Mouse (Mus musculus) liver, embryonic 14.5 days (tissue): ENCODE measurements at regions not wholly inside any gene's neighbourhood (a gene's known extent, or its start where the extent isn't known, plus 50 kb on each side); places are given as distances from the start of the nearest gene placed in this dataset.

Source experiments
- ATAC-seq: fragments of 200-750 bp; cut with Nextera tagmentation; 2 replicates; pipeline ENCODE4 v1.8.0; 2017; ENCODE audit warnings: moderate number of reproducible peaks, mild to moderate bottlenecking, moderate library complexity; ENCODE audit not compliant: insufficient read depth
- DNase-seq, 3 experiments: peaks; one replicate each; pipeline ENCODE4 v3.0.0-alpha.2; 2012 to 2013; ENCODE audit warnings: low read depth in 3 of 3, low spot score in 3 of 3
- H3K27ac ChIP-seq: fragments of 300-500 bp; sonication (generic); 2 replicates; pipeline ENCODE4 v1.5.1; 2014; ENCODE audit warnings: moderate library complexity, mild to moderate bottlenecking, control low read depth, inconsistent platforms
- H3K27me3 ChIP-seq: fragments of 300-500 bp; sonication (generic); 2 replicates; pipeline ENCODE4 v1.6.1; 2014; ENCODE audit warnings: mild to moderate bottlenecking, low read length, moderate library complexity; ENCODE audit not compliant: control insufficient read depth, insufficient read depth
- H3K36me3 ChIP-seq: fragments of 300-500 bp; sonication (generic); replicated peaks from 2 replicates; pipeline ENCODE4 v1.6.1; 2014; ENCODE audit warnings: low read depth; ENCODE audit not compliant: control insufficient read depth, insufficient read depth
- H3K4me1 ChIP-seq, 2 experiments: fragments of 200-500 bp in 1 of 2; fragments of 300-500 bp in 1 of 2; sonication (generic) in 1 of 2; replicated peaks; 2 replicates each; pipeline ENCODE4 v1.6.1; 2012 to 2014; ENCODE audit warnings: antibody characterized with exemption in 1 of 2, inconsistent platforms in 1 of 2, low read length in 1 of 2; ENCODE audit not compliant: control insufficient read depth in 2 of 2, insufficient read depth in 2 of 2
- H3K4me2 ChIP-seq: fragments of 300-500 bp; sonication (generic); 2 replicates; pipeline ENCODE4 v1.6.1; 2014; ENCODE audit warnings: low read depth, mild to moderate bottlenecking, control low read depth, moderate library complexity
- H3K4me3 ChIP-seq, 2 experiments: fragments of 200-500 bp in 1 of 2; fragments of 300-500 bp in 1 of 2; sonication (generic) in 1 of 2; 2 replicates each; pipeline ENCODE4 v1.5.1; 2012 to 2014; ENCODE audit warnings: low read depth in 2 of 2, low read length in 2 of 2, mild to moderate bottlenecking in 2 of 2, control low read depth in 1 of 2, inconsistent platforms in 1 of 2, moderate library complexity in 1 of 2; ENCODE audit not compliant: insufficient read depth in 1 of 2
- H3K9ac ChIP-seq: fragments of 300-500 bp; sonication (generic); replicated peaks from 2 replicates; pipeline ENCODE4 v1.6.1; 2014; ENCODE audit warnings: mild to moderate bottlenecking, control low read depth, moderate library complexity
- H3K9me3 ChIP-seq: fragments of 300-500 bp; sonication (generic); 2 replicates; pipeline ENCODE4 v1.6.1; 2016; ENCODE audit warnings: low read length, mixed read lengths; ENCODE audit not compliant: control insufficient read depth
- CTCF ChIP-seq: IDR thresholded peaks from 2 replicates; pipeline ENCODE4 v1.5.1; 2016; ENCODE audit warnings: antibody characterized with exemption, low read depth, control low read depth
- EP300 ChIP-seq: IDR thresholded peaks from 2 replicates; pipeline ENCODE4 v1.6.1; 2016; ENCODE audit warnings: antibody characterized with exemption, low read depth
- WGBS: fragments of 180-500 bp; shearing (Covaris S2); extraction: QIAGEN DNeasy Blood & Tissue Kit; methylation state at CpG from one replicate; pipeline ENCODE4 v1.1.7; 2014; ENCODE audit not compliant: insufficient replicate concordance; 5-methylcytosine and 5-hydroxymethylcytosine counted together

GRCm38 (mm10) chr7:68686396-68687139, 62.5 kb downstream of the Arrdc4 start:
- Histone ChIP-seq H3K9me3 (no peaks in the 10 kb centered on the region), H3K4me3 (no peak overlapping the region), H3K27ac (no peak overlapping the region), H3K36me3 (no peaks in the 10 kb centered on the region), H3K27me3 (no peaks in the 10 kb centered on the region), H3K9ac (no peak overlapping the region), H3K4me2 (no peak overlapping the region), H3K4me1 (peaks cover 0 to 8% of the 10 kb centered on the region in 2 experiments; a peak in 2 of 4 replicates)
- ATAC-seq: no peak
- no peak for TF ChIP-seq CTCF
- no peak for TF ChIP-seq EP300
- WGBS: 61% methylated on average over 6 of the region's 6 CpGs
- DNase-seq: no peak

- WGBS: 17% methylated on average over 5 of the region's 5 CpGs
- Histone ChIP-seq H3K27me3 (no peaks in the 10 kb centered on the region), H3K4me1 (peaks cover 0 to 8% of the 10 kb centered on the region in 2 experiments; a peak in 2 of 4 replicates), H3K27ac (no peak overlapping the region), H3K4me2 (no peak overlapping the region), H3K4me3 (no peak overlapping the region), H3K9me3 (no peaks in the 10 kb centered on the region), H3K36me3 (no peaks in the 10 kb centered on the region), H3K9ac (no peak overlapping the region)
- TF ChIP-seq EP300: no peak
- no peak for TF ChIP-seq CTCF
- ATAC-seq: no peak
- DNase-seq: no peak
Measured at GRCm38 (mm10) chr7:68682929-68683643, 66.0 kb downstream of the Arrdc4 start.

GRCm38 (mm10) chr7:68682318-68682728, 66.7 kb downstream of the Arrdc4 start:
- H3K27ac ChIP-seq: no peak overlapping the region
- peaks cover 0 to 8% of the 10 kb centered on the region in 2 experiments; a peak in 2 of 4 replicates for H3K4me1 ChIP-seq
- no peak overlapping the region for H3K9ac ChIP-seq
- no peak for TF ChIP-seq CTCF
- no peak for TF ChIP-seq EP300
- no peak overlapping the region for H3K4me2 ChIP-seq
- no peaks in the 10 kb centered on the region for H3K9me3 ChIP-seq
- DNase-seq: no peak
- 60% methylated on average over 6 of the region's 6 CpGs for WGBS
- H3K4me3 ChIP-seq: no peak overlapping the region
- ATAC-seq: no peak
- no peaks in the 10 kb centered on the region for H3K36me3 ChIP-seq
- H3K27me3 ChIP-seq: no peaks in the 10 kb centered on the region

- no peaks in the 10 kb centered on the region for H3K27me3 ChIP-seq
- TF ChIP-seq EP300 (no peak), CTCF (no peak)
- H3K4me1 ChIP-seq: peaks cover 0 to 8% of the 10 kb centered on the region in 2 experiments; a peak in 2 of 4 replicates
- no peak overlapping the region for H3K4me2 ChIP-seq
- DNase-seq: no peak
- H3K4me3 ChIP-seq: no peak overlapping the region
- H3K36me3 ChIP-seq: no peaks in the 10 kb centered on the region
- WGBS: 60% methylated on average over 3 of the region's 3 CpGs
- no peak overlapping the region for H3K27ac ChIP-seq
- no peak overlapping the region for H3K9ac ChIP-seq
- no peak for ATAC-seq
- H3K9me3 ChIP-seq: no peaks in the 10 kb centered on the region
Measured at GRCm38 (mm10) chr7:68679770-68680169, 69.3 kb downstream of the Arrdc4 start.
